Mouse (Mus musculus) left cerebral cortex, postnatal 36 days (tissue): ENCODE measurements at regions not wholly inside any gene's neighbourhood (a gene's known extent, or its start where the extent isn't known, plus 50 kb on each side); places are given as distances from the start of the nearest gene placed in this dataset.

Experiments used
- DNase-seq, 2 experiments: peaks; one replicate each; pipeline ENCODE4 v3.0.0; 2021 to 2022; ENCODE audit warnings: low spot score in 2 of 2, mixed read lengths in 1 of 2
- intact Hi-C: fragments of 180-260 bp; cut with DNase I; formaldehyde crosslinking; loops from one replicate; pipeline ENCODE4 v1.15.1; 2025

- intact Hi-C loops: loop anchor here (5.0 kb wide), 1 partner anchor 332 kb away; no protein-coding TSS in a partner anchor
- DNase-seq: no peak
Measured at GRCm38 (mm10) chr9:115710039-115710739, 199.1 kb upstream of the Gadl1 start.

GRCm38 (mm10) chr9:115720306-115720705 is 188.9 kb upstream of the Gadl1 start:
- intact Hi-C loops: no loop called here
- no peak for DNase-seq

GRCm38 (mm10) chr9:115720841-115721240 is 188.4 kb upstream of the Gadl1 start:
- DNase-seq: no peak

GRCm38 (mm10) chr9:115724063-115724462 is 185.2 kb upstream of the Gadl1 start:
- intact Hi-C loops: no loop called here

More at GRCm38 (mm10) chr9:115720841-115721240, 188.4 kb upstream of the Gadl1 start:
- intact Hi-C loops: no loop called here

GRCm38 (mm10) chr9:115727361-115727760 is 181.9 kb upstream of the Gadl1 start:
- DNase-seq: no peak
- intact Hi-C loops: no loop called here

More at GRCm38 (mm10) chr9:115724063-115724462, 185.2 kb upstream of the Gadl1 start:
- DNase-seq: no peak

GRCm38 (mm10) chr9:115731557-115731956 is 177.7 kb upstream of the Gadl1 start:
- intact Hi-C loops: no loop called here
- DNase-seq: no peak

- no peak for DNase-seq
- intact Hi-C loops: no loop called here
Measured at GRCm38 (mm10) chr9:115733104-115733503, 176.2 kb upstream of the Gadl1 start.

- DNase-seq: no peak
- intact Hi-C loops: no loop called here
Measured at GRCm38 (mm10) chr9:115739984-115740383, 169.3 kb upstream of the Gadl1 start.

GRCm38 (mm10) chr9:115746436-115746835 is 162.8 kb upstream of the Gadl1 start:
- no peak for DNase-seq
- intact Hi-C loops: no loop called here

GRCm38 (mm10) chr9:115760496-115760895 is 148.8 kb upstream of the Gadl1 start:
- intact Hi-C loops: no loop called here
- no peak for DNase-seq

- intact Hi-C loops: no loop called here
- no peak for DNase-seq
Measured at GRCm38 (mm10) chr9:115764136-115764535, 145.1 kb upstream of the Gadl1 start.

- no peak for DNase-seq
- intact Hi-C loops: no loop called here
Measured at GRCm38 (mm10) chr9:115766471-115766870, 142.8 kb upstream of the Gadl1 start.

- no peak for DNase-seq
Measured at GRCm38 (mm10) chr9:115775112-115775511, 134.1 kb upstream of the Gadl1 start.

GRCm38 (mm10) chr9:115775858-115776257 is 133.4 kb upstream of the Gadl1 start:
- intact Hi-C loops: no loop called here
- DNase-seq: no peak

More at GRCm38 (mm10) chr9:115775112-115775511, 134.1 kb upstream of the Gadl1 start:
- intact Hi-C loops: no loop called here

- no peak for DNase-seq
- intact Hi-C loops: no loop called here
Measured at GRCm38 (mm10) chr9:115777097-115777864, 132.0 kb upstream of the Gadl1 start.

GRCm38 (mm10) chr9:115778862-115779261 is 130.4 kb upstream of the Gadl1 start:
- intact Hi-C loops: no loop called here

GRCm38 (mm10) chr9:115799330-115799729 is 109.9 kb upstream of the Gadl1 start:
- DNase-seq: no peak
- intact Hi-C loops: no loop called here

More at GRCm38 (mm10) chr9:115778862-115779261, 130.4 kb upstream of the Gadl1 start:
- no peak for DNase-seq

GRCm38 (mm10) chr9:115800624-115801023 is 108.6 kb upstream of the Gadl1 start:
- DNase-seq: no peak
- intact Hi-C loops: no loop called here

- DNase-seq: no peak
- intact Hi-C loops: no loop called here
Measured at GRCm38 (mm10) chr9:115803071-115803470, 106.2 kb upstream of the Gadl1 start.

- DNase-seq: no peak
- intact Hi-C loops: no loop called here
Measured at GRCm38 (mm10) chr9:115805224-115805623, 104.0 kb upstream of the Gadl1 start.
